Mouse (Mus musculus): Measurements from ENCODE around the gene Gpr37l1.

Gpr37l1 gene

GRCm38 (mm10) chr1:135148476-135148875 lies 19.0 kb downstream of the Gpr37l1 start:
- ATAC-seq (ENCODE audit: low TSS enrichment), result no peak

GRCm38 (mm10) chr1:135147702-135148058 lies 19.8 kb downstream of the Gpr37l1 start:
- ATAC-seq (ENCODE audit: low TSS enrichment), result peak; percentile 11; the same call in 1 of the 2 replicates

- peak; percentile 36 for ATAC-seq (ENCODE audit: low TSS enrichment)
Observed at GRCm38 (mm10) chr1:135146946-135147701, 20.4 kb downstream of the Gpr37l1 start.

GRCm38 (mm10) chr1:135146077-135146945 lies 21.2 kb downstream of the Gpr37l1 start, which contains the start of gene Arl8a:
Arl8a (plus strand) TSS chr1:135146824.
- peak; percentile 77 for ATAC-seq (ENCODE audit: low TSS enrichment)

- no peak for ATAC-seq (ENCODE audit: low TSS enrichment)
Observed at GRCm38 (mm10) chr1:135143940-135144339, 23.5 kb downstream of the Gpr37l1 start.

DNA sequence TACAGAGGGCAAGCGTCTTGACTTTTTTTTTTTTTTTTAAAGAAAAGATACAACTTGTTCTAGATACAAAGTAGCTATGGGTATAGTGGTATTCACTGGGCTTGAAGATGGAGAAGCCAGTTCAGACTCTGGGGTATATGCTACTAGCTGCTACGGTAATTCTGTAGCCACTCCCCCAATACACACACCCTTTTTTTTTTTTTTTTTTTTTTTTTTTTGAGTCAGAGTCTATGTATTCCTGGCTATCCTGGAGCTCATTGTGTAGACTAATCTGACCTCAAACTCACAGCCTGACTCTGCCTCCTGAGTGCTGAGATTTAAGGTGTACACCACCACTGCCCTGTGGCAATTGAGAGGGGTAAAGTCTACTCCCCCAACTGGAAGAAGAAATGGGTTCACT lies 25.0 kb downstream of the Gpr37l1 start:
- no peak for ATAC-seq (ENCODE audit: low TSS enrichment)

DNA sequence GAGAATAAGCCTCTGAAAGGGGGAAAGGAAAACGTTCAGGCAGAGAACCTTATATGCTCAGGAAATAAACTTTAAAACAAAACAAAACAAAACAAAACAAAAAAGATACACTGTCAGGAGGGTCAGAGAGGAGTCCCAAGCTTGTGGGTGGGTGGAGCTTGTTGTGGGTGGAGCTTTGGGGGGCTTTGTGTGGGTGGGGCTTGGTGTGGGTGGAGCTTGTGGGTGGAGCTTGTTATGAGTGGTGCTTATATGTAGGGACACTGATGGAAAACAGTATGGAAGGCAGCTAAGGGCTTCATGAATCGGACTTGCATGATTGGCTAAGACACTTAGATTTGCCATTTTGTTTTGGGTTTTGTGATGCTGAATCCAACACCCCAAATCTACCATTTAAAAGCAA lies 27.6 kb downstream of the Gpr37l1 start:
- no peak for ATAC-seq (ENCODE audit: low TSS enrichment)

DNA sequence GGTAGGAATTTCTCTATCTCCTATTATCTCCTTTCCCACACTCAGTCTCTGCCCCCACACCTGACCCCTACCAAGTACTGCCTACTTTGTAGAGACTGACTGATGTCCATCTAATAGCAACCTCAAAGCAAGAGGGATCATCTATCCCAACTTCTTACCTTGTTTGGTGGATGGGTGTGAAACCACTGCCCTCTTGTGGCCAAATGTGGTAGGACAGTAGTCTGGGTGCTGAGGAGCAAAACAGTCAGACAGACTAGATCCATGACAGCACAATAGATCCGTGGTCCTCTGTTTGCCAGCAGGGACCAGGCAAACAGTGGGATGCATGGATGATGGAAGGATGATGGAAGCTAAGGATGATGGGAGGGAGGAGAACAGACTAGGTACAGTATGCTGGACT lies 31.0 kb downstream of the Gpr37l1 start:
- peak; percentile 68 for ATAC-seq (ENCODE audit: low TSS enrichment)

DNA sequence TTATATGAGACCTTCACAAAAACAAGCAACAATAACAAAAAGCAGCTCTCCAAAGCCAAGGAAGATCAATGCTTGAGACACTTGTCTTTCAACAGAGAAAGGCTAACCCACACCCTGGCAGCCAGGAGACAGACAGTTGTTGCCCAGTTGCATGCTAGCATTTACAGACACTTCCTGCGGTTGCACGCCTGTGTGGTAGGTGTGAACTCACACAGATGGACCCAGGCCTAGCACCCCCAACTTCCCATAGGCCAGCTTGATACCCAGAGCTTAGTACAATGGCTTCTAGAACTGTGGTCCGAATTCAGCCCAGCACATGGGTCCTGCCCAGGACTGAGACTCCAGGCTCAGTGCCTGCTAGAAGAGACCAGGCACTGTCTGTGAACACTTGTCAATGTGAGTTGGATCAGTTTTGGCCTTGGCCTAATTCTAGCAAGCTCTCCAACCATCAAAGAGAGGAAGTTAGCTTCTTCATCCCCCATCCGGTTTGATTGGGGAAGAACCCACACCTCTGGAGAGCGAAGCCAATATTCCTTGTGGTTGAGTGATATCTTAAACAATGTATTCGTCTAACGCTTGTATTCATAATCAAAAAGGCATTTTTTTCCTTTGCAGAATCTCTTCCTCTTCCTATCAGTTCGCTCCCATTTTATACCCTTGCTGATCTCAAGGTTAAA lies 32.2 kb downstream of the Gpr37l1 start:
- no peak for ATAC-seq (ENCODE audit: low TSS enrichment)

DNA sequence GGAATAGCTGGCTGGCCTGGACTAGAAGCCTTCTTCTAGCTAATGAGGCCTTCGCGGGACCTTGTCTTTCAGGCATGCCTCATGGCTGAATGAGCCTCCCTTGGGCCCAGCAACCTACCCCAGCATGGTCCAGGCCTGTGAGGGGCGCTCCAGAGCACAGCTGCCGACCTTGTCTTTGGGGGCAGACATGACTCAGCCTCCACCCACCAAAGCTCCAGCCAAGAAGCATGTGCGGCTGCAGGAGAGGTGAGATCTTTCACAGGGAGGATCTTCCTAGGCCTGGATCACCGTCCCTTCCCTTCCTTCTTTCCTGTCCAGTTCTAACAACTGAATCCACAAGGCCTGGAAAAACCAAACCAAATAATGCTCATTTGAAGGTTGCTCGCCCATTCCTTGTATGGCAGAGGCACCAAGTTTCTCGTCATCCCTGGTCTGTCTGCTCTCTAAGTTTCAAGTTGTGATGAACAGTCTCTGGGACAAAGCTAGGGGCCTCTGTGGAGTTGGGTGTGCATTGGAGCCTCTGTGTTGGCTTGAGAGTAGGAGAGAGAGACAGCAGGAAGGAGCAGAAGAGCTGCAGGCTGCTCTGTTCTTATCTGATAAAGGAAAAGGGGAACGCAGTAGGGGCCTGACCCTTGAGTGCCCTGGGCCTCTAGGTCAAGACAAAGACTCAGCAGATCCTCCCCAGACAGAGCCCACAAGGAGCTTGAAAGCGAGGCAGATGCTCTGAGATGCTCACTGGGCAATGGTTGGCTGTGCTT lies 33.6 kb downstream of the Gpr37l1 start:
- ATAC-seq (ENCODE audit: low TSS enrichment), result no peak

GRCm38 (mm10) chr1:135132893-135133369 lies 34.5 kb downstream of the Gpr37l1 start:
- ATAC-seq (ENCODE audit: low TSS enrichment), result no peak

DNA sequence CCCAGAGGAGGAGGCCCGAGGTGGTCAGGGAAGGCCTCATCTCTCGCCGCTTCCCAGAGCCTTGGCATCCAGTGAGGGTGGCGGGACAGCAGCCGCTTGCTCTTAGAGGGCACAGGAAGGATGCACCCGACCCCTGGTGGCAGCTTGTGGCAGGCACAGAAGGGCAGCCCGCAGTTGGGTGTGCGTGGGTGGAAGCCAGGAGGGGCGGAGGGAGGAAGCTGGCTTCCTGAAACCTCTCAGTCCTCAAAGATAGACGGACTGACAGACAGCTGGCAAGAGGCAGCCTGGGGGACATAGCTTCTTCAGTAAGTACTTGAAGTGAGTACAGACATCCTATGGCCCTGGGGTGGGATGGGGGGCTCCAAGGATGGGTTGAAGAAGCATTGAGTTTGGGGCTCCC lies 35.0 kb downstream of the Gpr37l1 start, which contains the start of gene Ptpn7:
Gene Ptpn7, plus strand, starts transcription at position 228 of the 400 bp plus-strand sequence.
- ATAC-seq (ENCODE audit: low TSS enrichment), result 0 out of 2 replicates have a peak, but pooled peaks have one; percentile 14

DNA sequence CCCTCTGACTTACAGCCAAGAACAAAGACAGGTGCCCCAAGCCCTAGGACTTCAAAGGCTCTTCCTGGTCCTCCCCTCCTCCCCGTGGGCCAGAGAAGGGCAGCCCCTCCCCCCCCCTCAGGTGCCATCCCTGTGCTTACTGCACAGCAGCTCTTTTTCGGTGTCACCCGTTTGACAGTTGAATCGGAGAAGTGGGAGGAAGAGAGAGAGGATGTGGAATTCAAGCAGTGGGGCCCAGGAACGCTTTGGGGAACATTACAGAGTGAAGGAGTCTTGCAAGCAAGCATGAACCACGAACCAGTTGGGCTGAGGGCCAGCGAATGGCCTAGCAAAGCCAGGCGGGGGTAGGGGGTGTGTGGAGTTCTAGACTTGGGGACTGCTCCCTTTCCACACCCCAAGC lies 35.9 kb downstream of the Gpr37l1 start:
- ATAC-seq (ENCODE audit: low TSS enrichment), result no peak

- ATAC-seq (ENCODE audit: low TSS enrichment), result no peak
Observed at GRCm38 (mm10) chr1:135131034-135131433, 36.4 kb downstream of the Gpr37l1 start.

DNA sequence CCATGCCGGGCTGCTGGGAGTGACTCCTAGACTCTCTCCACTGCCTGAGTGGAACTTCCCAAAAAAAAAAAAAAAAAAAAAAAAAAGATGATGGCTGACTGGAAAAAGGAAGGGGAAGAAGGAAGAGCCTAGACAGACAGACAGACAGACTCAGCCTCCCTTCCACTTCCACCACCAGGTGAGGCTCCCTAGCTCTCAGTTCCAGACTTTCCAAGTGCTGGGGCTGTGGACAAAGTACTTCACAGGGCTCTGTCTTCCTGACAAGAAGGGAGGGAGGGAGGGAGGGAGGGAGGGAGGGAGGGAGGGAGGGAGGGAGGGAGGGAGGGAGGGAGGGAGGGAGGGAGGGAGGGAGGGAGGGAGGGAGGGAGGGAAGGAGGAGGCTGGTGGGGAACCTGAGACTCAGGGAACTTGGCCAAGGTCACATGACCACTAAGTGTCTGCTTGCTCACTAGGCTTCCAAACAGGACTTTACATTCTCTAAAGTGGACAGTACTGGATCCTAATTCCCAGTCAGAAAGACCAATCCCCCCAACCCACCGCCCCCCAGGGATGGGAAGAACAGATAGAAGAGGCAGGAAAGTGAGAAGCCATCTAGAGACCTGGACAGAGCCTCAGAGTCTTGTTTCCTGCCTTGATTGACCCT lies 37.0 kb downstream of the Gpr37l1 start:
- no peak for ATAC-seq (ENCODE audit: low TSS enrichment)

GRCm38 (mm10) chr1:135129543-135130183 lies 37.8 kb downstream of the Gpr37l1 start:
- ATAC-seq (ENCODE audit: low TSS enrichment), result no peak

DNA sequence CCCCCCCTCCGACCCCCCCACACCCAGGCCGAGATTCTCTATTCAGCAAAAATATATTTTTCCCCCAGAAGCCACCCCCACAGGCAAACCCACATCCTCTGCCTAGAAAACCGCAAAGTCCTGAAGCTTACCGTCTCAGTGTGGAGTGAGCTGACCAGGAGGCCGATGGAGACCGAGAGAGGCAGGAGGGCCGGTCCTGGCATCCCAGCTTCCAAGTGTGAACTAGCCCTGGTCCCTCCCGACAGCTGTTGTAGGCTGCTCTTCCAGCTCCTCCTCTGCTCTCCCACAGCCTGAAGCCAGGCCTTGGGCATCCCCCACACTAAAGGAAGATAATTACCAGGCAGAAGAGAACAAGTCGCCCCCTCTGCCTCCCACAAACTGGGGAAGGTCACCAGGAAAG lies 38.5 kb downstream of the Gpr37l1 start:
- ATAC-seq (ENCODE audit: low TSS enrichment), result no peak

GRCm38 (mm10) chr1:135128011-135128441 lies 39.5 kb downstream of the Gpr37l1 start:
- ATAC-seq (ENCODE audit: low TSS enrichment), result 0 out of 2 replicates have a peak, but pooled peaks have one; percentile 14

GRCm38 (mm10) chr1:135126443-135127027 lies 40.9 kb downstream of the Gpr37l1 start:
- peak; percentile 86 for ATAC-seq (ENCODE audit: low TSS enrichment)

DNA sequence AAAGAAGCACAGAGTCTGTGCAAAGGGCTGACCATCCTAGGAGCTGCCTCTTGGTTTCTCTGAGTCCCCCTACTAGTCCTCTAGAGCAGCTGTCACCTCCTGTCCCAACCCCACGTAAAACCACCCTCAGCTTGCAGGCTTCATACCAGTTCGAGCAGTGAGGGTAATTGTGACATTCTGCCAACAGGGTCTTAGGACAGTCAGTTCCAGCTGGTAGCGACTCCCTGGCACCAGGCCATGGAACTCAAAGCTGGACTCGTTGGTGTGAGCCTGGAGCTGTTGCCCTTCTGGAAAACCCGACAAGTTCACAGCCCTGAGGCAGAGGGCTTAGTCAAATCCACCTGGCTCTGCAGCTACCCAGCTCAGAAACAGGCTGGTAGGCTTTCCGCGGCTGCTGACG lies 41.5 kb downstream of the Gpr37l1 start:
- ATAC-seq (ENCODE audit: low TSS enrichment), result peak; percentile 18; the same call in 1 of the 2 replicates

All from frontal cortex, adult (tissue).